Mouse (Mus musculus) heart, postnatal 0 days (tissue): ENCODE measurements around the gene Gm4969. TPM values are rescaled to one million over a fixed set of nuclear protein-coding genes. Genes with fewer than 3 reads are reported as not detected.

ENCODE experiments used
- ATAC-seq: fragments of 200-750 bp; cut with Nextera tagmentation; 2 replicates; pipeline ENCODE4 v1.8.0; 2017; ENCODE audit warnings: low read depth, moderate number of reproducible peaks, moderate library complexity; ENCODE audit not compliant: insufficient read depth
- DNase-seq: peaks from one replicate; pipeline ENCODE4 v3.0.0-alpha.2; 2016; ENCODE audit warnings: low spot score
- H3K27ac ChIP-seq: fragments of 300-500 bp; sonication (generic); 2 replicates; pipeline ENCODE4 v1.5.1; 2014; ENCODE audit warnings: low read depth, mild to moderate bottlenecking
- H3K27me3 ChIP-seq: fragments of 300-500 bp; sonication (generic); 2 replicates; pipeline ENCODE4 v1.6.1; 2014; ENCODE audit warnings: low read length, mixed read lengths; ENCODE audit not compliant: control insufficient read depth, insufficient read depth
- H3K36me3 ChIP-seq: fragments of 300-500 bp; sonication (generic); replicated peaks from 2 replicates; pipeline ENCODE4 v1.6.1; 2014; ENCODE audit warnings: low read length, mixed read lengths; ENCODE audit not compliant: control insufficient read depth, insufficient read depth
- H3K4me1 ChIP-seq: fragments of 300-500 bp; sonication (generic); 2 replicates; pipeline ENCODE4 v1.6.1; 2014; ENCODE audit warnings: antibody characterized with exemption; ENCODE audit not compliant: control insufficient read depth, insufficient read depth
- H3K4me2 ChIP-seq: fragments of 300-500 bp; sonication (generic); 2 replicates; pipeline ENCODE4 v1.6.1; 2014; ENCODE audit warnings: low read depth, mild to moderate bottlenecking, low read length, moderate library complexity
- H3K4me3 ChIP-seq: fragments of 300-500 bp; sonication (generic); 2 replicates; pipeline ENCODE4 v1.5.1; 2014; ENCODE audit warnings: low read depth, low read length
- H3K9ac ChIP-seq: fragments of 300-500 bp; sonication (generic); replicated peaks from 2 replicates; pipeline ENCODE4 v1.6.1; 2014; ENCODE audit warnings: low read depth, low read length, mixed read lengths
- H3K9me3 ChIP-seq: fragments of 300-500 bp; sonication (generic); replicated peaks from 2 replicates; pipeline ENCODE4 v1.6.1; 2016; ENCODE audit warnings: low read length; ENCODE audit not compliant: control insufficient read depth
- CTCF ChIP-seq: IDR thresholded peaks from 2 replicates; pipeline ENCODE4 v1.5.1; 2016; ENCODE audit warnings: antibody characterized with exemption, control low read depth, low read depth
- EP300 ChIP-seq: IDR thresholded peaks from 2 replicates; pipeline ENCODE4 v1.6.1; 2016; ENCODE audit warnings: antibody characterized with exemption, low read depth
- WGBS: fragments of 180-500 bp; shearing (Covaris S2); extraction: QIAGEN DNeasy Blood & Tissue Kit; methylation state at CpG from one replicate; pipeline ENCODE4 v1.1.7; 2014; 5-methylcytosine and 5-hydroxymethylcytosine counted together
- polyA plus RNA-seq: library from polyadenylated mRNA; unstranded; fragments of >200 nt; fragmentation: Nextera tagmentation; extraction: Ambion mirVana; gene quantifications from 2 replicates; pipeline ENCODE4 v1.2.1, GENCODE M21; 2015
- total RNA-seq: library from RNA; depleted of rRNA; stranded (reverse); fragments of >200 nt; gene quantifications from 2 replicates; pipeline ENCODE4 v1.2.3, GENCODE M21; 2014; ENCODE audit warnings: low replicate concordance

Gm4969 gene
- total and polyA plus RNA-seq, 2 experiments from 2014 or later = 0.38 to 0.69 TPM

DNA sequence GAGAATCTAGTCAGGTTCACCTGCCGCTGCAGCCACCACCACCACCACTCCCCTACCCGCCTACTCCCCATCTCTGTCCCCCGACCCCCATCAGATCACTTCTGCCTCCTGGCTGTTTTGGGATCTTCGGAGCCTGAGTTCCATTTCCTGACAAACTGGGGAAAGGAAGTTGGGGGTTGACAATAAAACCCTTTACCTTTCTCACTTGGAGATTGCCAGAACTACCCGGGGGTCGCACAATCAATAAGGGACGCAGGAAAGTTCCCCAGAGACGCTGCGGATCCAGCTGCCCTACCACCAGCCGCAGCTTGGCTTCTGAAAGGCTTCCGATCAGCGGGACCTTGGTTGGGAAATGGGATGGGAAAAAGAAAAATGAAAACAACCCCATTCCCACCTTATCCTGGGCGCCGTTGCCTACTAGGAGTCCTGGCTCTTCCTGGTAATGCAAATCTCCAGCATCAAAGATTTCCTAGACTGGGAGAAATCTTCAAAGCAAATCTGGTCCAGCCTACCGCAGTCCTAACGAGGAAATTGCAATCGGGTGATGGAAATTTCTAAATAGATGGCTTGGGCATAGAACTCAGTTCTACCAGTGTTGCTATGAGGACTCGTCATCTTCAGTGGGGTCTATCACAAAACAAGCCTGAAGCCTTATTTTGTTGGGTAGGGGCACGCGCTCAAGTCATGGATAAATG, 30.2 kb upstream of the Gm4969 start:
- H3K36me3 ChIP-seq = peaks cover 25% of the 10 kb centered on the region
- H3K9ac ChIP-seq = peak overlapping the region; percentile 24
- H3K27me3 ChIP-seq = no peaks in the 10 kb centered on the region
- H3K4me3 ChIP-seq = peak overlapping the region; percentile 66
- TF ChIP-seq CTCF (no peak), EP300 (no peak)
- no peak for DNase-seq
- 9% methylated on average over 20 of the region's 20 CpGs for WGBS
- peaks cover 16% of the 10 kb centered on the region for H3K4me1 ChIP-seq
- ATAC-seq = no peak
- H3K9me3 ChIP-seq = no peaks in the 10 kb centered on the region
- H3K4me2 ChIP-seq = peak overlapping the region; percentile 86
- H3K27ac ChIP-seq = peak overlapping the region; percentile 77

DNA sequence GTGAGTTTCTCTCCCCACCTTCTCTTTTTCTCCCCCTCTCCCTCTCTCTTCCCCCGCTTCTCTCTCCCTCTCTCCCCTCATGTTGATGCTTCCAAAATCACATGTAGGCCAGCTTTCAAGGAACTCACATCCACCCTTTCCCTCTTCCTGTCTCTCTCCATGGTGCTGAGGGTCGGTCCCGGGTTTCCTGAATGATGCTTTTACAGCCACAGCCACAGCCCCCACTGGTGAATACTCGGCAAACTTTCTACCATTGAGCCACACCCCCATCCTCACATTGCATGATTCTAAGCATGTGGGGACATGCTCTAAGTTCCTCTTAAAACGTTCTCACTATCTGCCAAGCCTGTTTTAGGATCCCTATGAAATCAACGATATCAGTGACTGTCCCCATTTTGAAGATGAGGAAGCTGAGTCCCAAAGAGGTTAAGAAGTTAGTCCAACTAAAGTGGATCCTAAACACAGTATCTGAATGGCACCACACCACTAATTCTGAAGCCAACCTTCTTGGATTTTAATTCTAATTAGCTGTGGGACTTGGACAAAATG, 29.4 kb upstream of the Gm4969 start:
- H3K4me2 ChIP-seq = no peak overlapping the region
- no peak overlapping the region for H3K9ac ChIP-seq
- DNase-seq = no peak
- 41% methylated on average over 6 of the region's 6 CpGs for WGBS
- TF ChIP-seq EP300 (no peak), CTCF (no peak)
- H3K27me3 ChIP-seq = no peaks in the 10 kb centered on the region
- H3K4me3 ChIP-seq = no peak overlapping the region
- peaks cover 16% of the 10 kb centered on the region for H3K4me1 ChIP-seq
- H3K9me3 ChIP-seq = no peaks in the 10 kb centered on the region
- H3K27ac ChIP-seq = no peak overlapping the region
- no peak for ATAC-seq
- H3K36me3 ChIP-seq = peaks cover 17% of the 10 kb centered on the region

GRCm38 (mm10) chr7:19146793-19147192, 28.6 kb upstream of the Gm4969 start:
- WGBS = 82% methylated on average over 10 of the region's 10 CpGs
- Histone ChIP-seq H3K4me2 (no peak overlapping the region), H3K4me1 (peaks cover 16% of the 10 kb centered on the region)

DNA sequence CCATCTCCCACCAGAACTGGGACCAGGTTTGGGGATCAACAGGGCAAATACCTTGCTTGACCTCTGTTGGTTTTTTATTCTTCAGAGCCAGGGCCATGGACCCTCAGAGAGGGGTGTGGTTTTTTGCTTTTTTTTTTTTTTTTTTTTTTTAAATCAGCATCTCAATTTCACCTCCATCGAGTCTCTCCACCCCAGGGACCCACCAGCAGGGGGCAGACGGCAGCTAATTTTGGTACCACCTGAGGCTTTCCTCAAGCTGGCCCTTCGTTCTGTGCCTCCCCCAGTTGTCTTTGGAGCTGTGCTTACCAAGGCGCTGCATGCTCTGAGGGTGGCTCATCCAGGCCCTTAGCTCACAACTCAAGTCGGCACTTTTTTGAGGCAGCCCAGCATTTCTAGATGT, 19.2 kb upstream of the Gm4969 start:
- H3K4me3 ChIP-seq = no peak overlapping the region
- 38% methylated on average over 5 of the region's 5 CpGs for WGBS
- H3K9me3 ChIP-seq = no peaks in the 10 kb centered on the region
- no peak overlapping the region for H3K27ac ChIP-seq
- H3K4me1 ChIP-seq = no peaks in the 10 kb centered on the region
- H3K27me3 ChIP-seq = no peaks in the 10 kb centered on the region
- H3K9ac ChIP-seq = no peak overlapping the region
- no peak for ATAC-seq
- H3K36me3 ChIP-seq = peaks cover 51% of the 10 kb centered on the region
- no peak overlapping the region for H3K4me2 ChIP-seq
- TF ChIP-seq CTCF (peak; percentile 53), EP300 (no peak)
- no peak for DNase-seq

More at GRCm38 (mm10) chr7:19146793-19147192, 28.6 kb upstream of the Gm4969 start:
- Histone ChIP-seq H3K9ac (no peak overlapping the region), H3K9me3 (no peaks in the 10 kb centered on the region), H3K27me3 (no peaks in the 10 kb centered on the region), H3K36me3 (peaks cover 10% of the 10 kb centered on the region), H3K27ac (no peak overlapping the region), H3K4me3 (no peak overlapping the region)
- TF ChIP-seq CTCF = no peak
- TF ChIP-seq EP300 = no peak
- ATAC-seq (no peak), DNase-seq (no peak)

- H3K27me3 ChIP-seq = no peaks in the 10 kb centered on the region
- peaks cover 4% of the 10 kb centered on the region; the same call in 1 of the 2 replicates for H3K4me1 ChIP-seq
- no peaks in the 10 kb centered on the region for H3K9me3 ChIP-seq
- WGBS = 88% methylated on average over 38 of the region's 38 CpGs
- ATAC-seq (no peak), DNase-seq (no peak)
- TF ChIP-seq EP300 (no peak), CTCF (no peak)
- no peak overlapping the region for H3K27ac ChIP-seq
- no peak overlapping the region for H3K4me3 ChIP-seq
- H3K36me3 ChIP-seq = peaks cover 51% of the 10 kb centered on the region
- no peak overlapping the region for H3K9ac ChIP-seq
- H3K4me2 ChIP-seq = no peak overlapping the region
Observed at GRCm38 (mm10) chr7:19136673-19137334, 18.6 kb upstream of the Gm4969 start.
